Mouse (Mus musculus): ENCODE measurements around the gene Nfam1. TPM values are rescaled to one million over a fixed set of nuclear protein-coding genes. Genes with fewer than 3 reads are reported as not detected.

Gene Nfam1
- polyA plus RNA-seq, 1 experiment, result 31.0 TPM

GRCm38 (mm10) chr15:82996431-82996830 lies 36.7 kb downstream of the Nfam1 start:
- no peak for DNase-seq (ENCODE audit: low read depth in 1 of 2, low spot score in 2 of 2)
- H3K27ac ChIP-seq (ENCODE audit: insufficient read depth, low read length), result no peak overlapping the region
- no peak overlapping the region for H3K4me3 ChIP-seq (ENCODE audit: extremely low read depth, insufficient read depth, insufficient read length)
- H3K4me1 ChIP-seq (ENCODE audit: control insufficient read depth, insufficient read depth, insufficient read length), result peaks cover 26% of the 10 kb centered on the region
- 0 out of 2 replicates have a peak, but pooled peaks cover 1% of the 10 kb centered on the region for H3K36me3 ChIP-seq (ENCODE audit: control insufficient read depth, insufficient read depth, low read length)
- no peaks in the 10 kb centered on the region for H3K27me3 ChIP-seq (ENCODE audit: control insufficient read depth, insufficient read depth, low read length)
- no peak for TF ChIP-seq POLR2A (IDR thresholded peaks at IDR 0.05; ENCODE audit: low read depth, low read length)
- TF ChIP-seq CTCF (IDR thresholded peaks at IDR 0.05; ENCODE audit: extremely low read depth, insufficient read depth, insufficient read length, insufficient replicate concordance), result no peak

- Histone ChIP-seq H3K27ac (ENCODE audit: insufficient read depth, low read length) (no peak overlapping the region), H3K27me3 (ENCODE audit: control insufficient read depth, insufficient read depth, low read length) (no peaks in the 10 kb centered on the region), H3K4me1 (ENCODE audit: control insufficient read depth, insufficient read depth, insufficient read length) (peaks cover 26% of the 10 kb centered on the region), H3K36me3 (ENCODE audit: control insufficient read depth, insufficient read depth, low read length) (no peaks in the 10 kb centered on the region), H3K4me3 (ENCODE audit: extremely low read depth, insufficient read depth, insufficient read length) (no peak overlapping the region)
- WGBS, result 87% methylated on average over 7 of the region's 7 CpGs
- TF ChIP-seq POLR2A (IDR thresholded peaks at IDR 0.05; ENCODE audit: low read depth, low read length) (no peak), CTCF (IDR thresholded peaks at IDR 0.05; ENCODE audit: extremely low read depth, insufficient read depth, insufficient read length, insufficient replicate concordance) (no peak)
- DNase-seq (ENCODE audit: low read depth in 1 of 2, low spot score in 2 of 2), result no peak
Observed at GRCm38 (mm10) chr15:82995239-82995638, 37.9 kb downstream of the Nfam1 start.

- no peak overlapping the region for H3K4me3 ChIP-seq (ENCODE audit: extremely low read depth, insufficient read depth, insufficient read length)
- peaks cover 11% of the 10 kb centered on the region for H3K4me1 ChIP-seq (ENCODE audit: control insufficient read depth, insufficient read depth, insufficient read length)
- TF ChIP-seq CTCF (IDR thresholded peaks at IDR 0.05; ENCODE audit: extremely low read depth, insufficient read depth, insufficient read length, insufficient replicate concordance) (no peak), POLR2A (IDR thresholded peaks at IDR 0.05; ENCODE audit: low read depth, low read length) (no peak)
- H3K27ac ChIP-seq (ENCODE audit: insufficient read depth, low read length), result no peak overlapping the region
- no peaks in the 10 kb centered on the region for H3K36me3 ChIP-seq (ENCODE audit: control insufficient read depth, insufficient read depth, low read length)
- WGBS, result 53% methylated on average over 9 of the region's 9 CpGs
- H3K27me3 ChIP-seq (ENCODE audit: control insufficient read depth, insufficient read depth, low read length), result no peaks in the 10 kb centered on the region
- no peak for DNase-seq (ENCODE audit: low read depth in 1 of 2, low spot score in 2 of 2)
Observed at GRCm38 (mm10) chr15:82992911-82993310, 40.2 kb downstream of the Nfam1 start.

- DNase-seq (ENCODE audit: low read depth in 1 of 2, low spot score in 2 of 2), result no peak
- WGBS, result 84% methylated on average over 13 of the region's 13 CpGs
- no peak overlapping the region for H3K4me3 ChIP-seq (ENCODE audit: extremely low read depth, insufficient read depth, insufficient read length)
- H3K36me3 ChIP-seq (ENCODE audit: control insufficient read depth, insufficient read depth, low read length), result no peaks in the 10 kb centered on the region
- no peak overlapping the region for H3K27ac ChIP-seq (ENCODE audit: insufficient read depth, low read length)
- peaks cover 7% of the 10 kb centered on the region for H3K4me1 ChIP-seq (ENCODE audit: control insufficient read depth, insufficient read depth, insufficient read length)
- TF ChIP-seq POLR2A (IDR thresholded peaks at IDR 0.05; ENCODE audit: low read depth, low read length) (no peak), CTCF (IDR thresholded peaks at IDR 0.05; ENCODE audit: extremely low read depth, insufficient read depth, insufficient read length, insufficient replicate concordance) (no peak)
- no peaks in the 10 kb centered on the region for H3K27me3 ChIP-seq (ENCODE audit: control insufficient read depth, insufficient read depth, low read length)
Observed at GRCm38 (mm10) chr15:82992079-82992783, 40.9 kb downstream of the Nfam1 start.

GRCm38 (mm10) chr15:82989190-82989704 lies 43.9 kb downstream of the Nfam1 start:
- DNase-seq (ENCODE audit: low read depth in 1 of 2, low spot score in 2 of 2), result no peak
- no peaks in the 10 kb centered on the region for H3K27me3 ChIP-seq (ENCODE audit: control insufficient read depth, insufficient read depth, low read length)
- 87% methylated on average over 6 of the region's 6 CpGs for WGBS
- H3K4me3 ChIP-seq (ENCODE audit: extremely low read depth, insufficient read depth, insufficient read length), result no peak overlapping the region
- no peaks in the 10 kb centered on the region for H3K36me3 ChIP-seq (ENCODE audit: control insufficient read depth, insufficient read depth, low read length)
- TF ChIP-seq POLR2A (IDR thresholded peaks at IDR 0.05; ENCODE audit: low read depth, low read length), result no peak
- no peak for TF ChIP-seq CTCF (IDR thresholded peaks at IDR 0.05; ENCODE audit: extremely low read depth, insufficient read depth, insufficient read length, insufficient replicate concordance)
- peaks cover 7% of the 10 kb centered on the region for H3K4me1 ChIP-seq (ENCODE audit: control insufficient read depth, insufficient read depth, insufficient read length)
- H3K27ac ChIP-seq (ENCODE audit: insufficient read depth, low read length), result no peak overlapping the region

- no peaks in the 10 kb centered on the region for H3K36me3 ChIP-seq (ENCODE audit: control insufficient read depth, insufficient read depth, low read length)
- DNase-seq (ENCODE audit: low read depth in 1 of 2, low spot score in 2 of 2), result peak; percentile 64 to 95
- WGBS, result 1% methylated on average over 20 of the region's 20 CpGs
- TF ChIP-seq POLR2A (IDR thresholded peaks at IDR 0.05; ENCODE audit: low read depth, low read length), result no peak
- no peak for TF ChIP-seq CTCF (IDR thresholded peaks at IDR 0.05; ENCODE audit: extremely low read depth, insufficient read depth, insufficient read length, insufficient replicate concordance)
- peak within 1 kb of the TSS; percentile 69 for H3K4me3 ChIP-seq (ENCODE audit: extremely low read depth, insufficient read depth, insufficient read length)
- H3K4me1 ChIP-seq (ENCODE audit: control insufficient read depth, insufficient read depth, insufficient read length), result peaks cover 7% of the 10 kb centered on the region
- H3K27ac ChIP-seq (ENCODE audit: insufficient read depth, low read length), result no peak within 1 kb of the TSS
- no peaks in the 10 kb centered on the region for H3K27me3 ChIP-seq (ENCODE audit: control insufficient read depth, insufficient read depth, low read length)
Observed at GRCm38 (mm10) chr15:82987732-82988112, 45.4 kb downstream of the Nfam1 start, which contains the start of gene Tcf20. Tcf20 (minus strand) TSS chr15:82987872.
